Mouse (Mus musculus) cerebellum, adult 11 months (tissue): ENCODE data around the gene Smad3.

Experiments
- DNase-seq: peaks from one replicate; pipeline ENCODE4 v3.0.0; 2022

Smad3 gene

DNA sequence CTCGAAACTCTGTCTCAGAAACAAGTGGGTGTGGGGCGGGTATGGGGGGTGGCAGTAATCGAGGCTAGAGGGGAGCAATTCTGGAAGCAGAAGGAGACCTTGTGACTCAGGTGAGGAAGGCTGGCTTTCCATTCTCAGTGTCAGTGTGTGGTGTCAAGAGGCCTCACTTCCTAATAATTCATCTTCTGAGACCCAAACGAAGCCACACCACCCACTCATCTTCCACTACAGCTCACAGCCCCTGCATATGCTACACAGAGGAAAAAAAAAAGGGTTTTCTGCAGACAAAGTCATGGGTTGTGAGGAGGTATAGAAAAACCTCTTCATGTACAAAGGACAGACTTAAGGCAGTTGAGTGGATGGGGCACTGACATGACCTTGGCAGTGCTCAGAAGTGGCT, 39.6 kb downstream of the Smad3 start:
- DNase-seq = no peak

DNA sequence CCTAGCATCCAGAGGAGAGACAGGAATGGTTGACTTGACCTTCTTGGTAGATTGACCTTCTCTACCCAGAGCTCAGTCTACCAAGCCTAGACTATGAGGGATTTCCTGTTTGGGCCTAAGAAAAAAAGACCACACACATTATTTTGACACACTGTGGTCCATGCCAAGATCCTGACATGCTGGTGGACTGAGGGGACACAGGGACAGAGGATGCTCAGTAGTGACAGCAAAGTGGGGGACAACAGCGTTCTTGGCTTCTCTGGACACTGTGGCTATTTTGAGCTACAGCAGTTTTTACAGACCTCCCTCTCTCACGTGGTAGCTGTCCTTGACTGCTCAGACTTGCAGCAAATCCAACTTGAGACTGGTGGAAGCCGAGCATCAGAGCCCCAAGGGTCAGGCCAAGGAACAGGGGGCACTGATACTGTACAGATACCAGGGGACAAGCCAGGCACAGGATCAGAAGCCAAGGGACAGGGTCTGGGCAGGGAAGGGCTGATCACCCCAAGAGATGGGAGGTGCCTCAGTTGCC, 40.3 kb downstream of the Smad3 start:
- DNase-seq = no peak

- DNase-seq = no peak
These were observed 41.4 kb downstream of the Smad3 start for GRCm38 (mm10) chr9:63716150-63717138.

- no peak for DNase-seq
These were observed 43.2 kb downstream of the Smad3 start for GRCm38 (mm10) chr9:63714572-63714971.

DNA sequence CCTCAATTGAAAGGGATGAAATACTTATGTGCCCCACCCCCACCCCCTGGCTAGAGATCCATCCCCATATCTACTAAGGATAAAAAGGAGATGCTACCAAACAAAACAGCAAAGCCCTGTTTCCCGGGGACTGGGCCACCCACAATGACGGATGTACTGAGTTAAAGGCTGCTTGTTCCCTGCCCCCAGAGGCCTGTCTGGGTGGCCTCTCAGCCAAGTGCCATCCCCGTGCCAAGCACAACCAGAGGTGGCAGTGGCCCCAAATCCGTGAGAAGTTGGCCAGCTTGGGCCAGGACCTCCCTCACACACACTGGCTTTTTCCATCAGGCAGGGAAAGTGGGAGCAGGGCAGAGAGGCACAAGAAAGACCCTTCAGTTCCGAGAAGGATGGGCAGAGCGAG, 45.0 kb downstream of the Smad3 start:
- DNase-seq = no peak

GRCm38 (mm10) chr9:63711580-63712230, 46.1 kb downstream of the Smad3 start:
- DNase-seq = no peak

- DNase-seq = no peak
These were observed 47.9 kb downstream of the Smad3 start for GRCm38 (mm10) chr9:63709857-63710256.

DNA sequence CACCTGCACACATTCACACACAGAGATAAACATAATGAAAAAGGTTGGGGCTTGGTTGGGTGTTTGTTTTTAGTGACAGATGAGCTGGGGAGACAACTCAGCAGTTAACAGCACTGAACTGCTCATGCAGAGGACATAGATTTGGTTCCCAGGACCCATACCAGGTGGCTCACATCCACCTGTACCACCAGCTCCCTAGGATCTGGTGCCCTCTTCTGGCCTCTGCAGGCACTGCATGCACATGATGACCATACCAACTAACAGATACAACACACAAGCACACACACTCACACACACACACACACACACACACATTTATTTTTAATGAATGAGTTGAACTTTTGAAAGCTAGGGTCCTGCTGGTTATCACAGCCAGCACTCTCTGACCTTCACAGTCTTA, 48.5 kb downstream of the Smad3 start:
- no peak for DNase-seq

- DNase-seq = no peak
These were observed 49.8 kb downstream of the Smad3 start for GRCm38 (mm10) chr9:63707816-63708588.

DNA sequence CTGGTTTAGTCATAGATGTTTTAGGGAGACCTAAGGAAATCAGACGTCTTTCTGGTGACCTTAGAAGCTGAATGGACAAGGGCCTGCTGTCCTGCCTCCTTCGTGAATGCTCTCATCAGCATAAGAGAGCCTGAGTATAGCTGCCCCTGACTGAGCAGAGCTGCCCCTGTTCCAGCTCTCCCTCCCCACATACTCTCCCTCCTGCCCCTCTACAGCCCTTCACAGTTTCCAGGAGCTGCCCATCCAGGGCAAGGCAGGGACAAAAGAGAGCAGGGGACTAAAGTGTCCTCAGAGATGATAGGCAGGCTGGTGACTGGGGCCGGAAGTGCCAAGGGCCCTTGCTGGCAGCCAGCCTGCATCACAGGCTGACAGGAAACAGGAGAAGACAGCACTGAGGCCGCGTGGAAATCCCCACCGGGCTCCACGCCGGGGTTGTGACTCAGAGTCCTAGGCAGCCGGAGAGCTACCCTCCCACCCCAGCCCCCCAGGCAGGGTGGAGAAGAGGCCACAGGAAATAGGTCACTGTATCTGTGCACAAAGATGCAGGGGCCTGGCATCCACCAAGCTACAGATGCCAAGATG, 51.6 kb downstream of the Smad3 start:
- DNase-seq = peak; percentile 29

DNA sequence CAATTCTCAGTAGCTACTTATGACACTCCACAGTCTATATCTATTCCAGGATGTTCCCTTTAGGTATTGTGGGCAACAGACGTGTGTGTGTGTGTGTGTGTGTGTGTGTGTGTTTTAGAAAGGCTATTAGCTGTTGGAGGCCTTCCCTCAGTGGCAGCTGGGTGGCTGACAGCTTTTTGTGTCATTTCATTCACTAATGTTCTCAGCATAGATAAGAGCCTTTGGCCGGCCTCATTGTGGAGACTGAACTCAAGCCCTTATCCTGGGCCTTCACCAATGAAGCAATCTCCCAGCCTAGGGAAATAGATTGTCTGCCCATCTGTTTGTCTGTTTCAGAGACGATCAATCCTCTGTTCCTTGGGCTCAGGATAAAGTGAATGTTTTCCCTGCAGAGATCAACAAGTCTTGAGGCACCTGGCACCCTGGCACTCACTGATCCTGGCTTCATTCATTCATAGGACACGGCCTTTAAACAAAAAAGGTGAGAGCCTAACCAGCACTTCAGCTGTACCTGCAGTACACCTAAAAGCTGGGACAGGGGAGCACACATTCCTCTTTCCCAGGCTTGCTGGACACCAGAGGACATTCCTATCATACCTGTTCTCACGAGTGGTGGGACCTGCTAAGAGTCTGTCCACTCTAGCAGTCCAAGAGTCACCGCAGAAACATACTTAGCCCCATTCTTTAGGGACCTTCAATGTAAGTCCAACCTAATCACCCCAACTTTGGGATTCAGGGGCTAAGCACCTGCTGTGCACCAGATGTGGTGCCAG, 52.6 kb downstream of the Smad3 start:
- no peak for DNase-seq

- no peak for DNase-seq
These were observed 53.7 kb downstream of the Smad3 start for GRCm38 (mm10) chr9:63704131-63704530.

DNA sequence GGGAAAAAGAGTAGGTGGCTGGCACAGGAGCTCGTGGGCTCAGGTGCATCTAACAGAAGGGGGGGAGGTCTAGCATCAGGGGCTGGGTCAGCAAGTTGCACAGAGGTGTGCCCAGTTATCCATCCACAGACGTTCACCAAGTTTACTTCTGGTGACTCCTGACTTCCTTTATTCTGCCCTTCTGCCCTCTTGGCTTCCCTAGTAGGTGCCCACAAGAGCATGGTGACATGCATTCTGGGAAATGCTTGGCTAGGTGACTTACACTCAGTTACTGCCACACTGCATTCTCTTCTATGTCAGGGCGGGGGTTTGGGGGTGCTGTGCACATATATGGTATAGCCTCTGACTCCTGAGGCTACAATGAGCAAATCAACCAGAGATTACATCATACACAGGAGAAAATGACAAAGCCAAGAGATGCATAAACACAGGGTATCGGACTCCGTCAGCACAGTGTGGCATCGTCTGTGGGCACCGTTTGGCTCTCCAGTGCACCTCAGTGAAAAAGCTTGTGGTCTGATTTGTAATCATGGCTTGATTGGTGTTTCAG, 54.5 kb downstream of the Smad3 start:
- no peak for DNase-seq

DNA sequence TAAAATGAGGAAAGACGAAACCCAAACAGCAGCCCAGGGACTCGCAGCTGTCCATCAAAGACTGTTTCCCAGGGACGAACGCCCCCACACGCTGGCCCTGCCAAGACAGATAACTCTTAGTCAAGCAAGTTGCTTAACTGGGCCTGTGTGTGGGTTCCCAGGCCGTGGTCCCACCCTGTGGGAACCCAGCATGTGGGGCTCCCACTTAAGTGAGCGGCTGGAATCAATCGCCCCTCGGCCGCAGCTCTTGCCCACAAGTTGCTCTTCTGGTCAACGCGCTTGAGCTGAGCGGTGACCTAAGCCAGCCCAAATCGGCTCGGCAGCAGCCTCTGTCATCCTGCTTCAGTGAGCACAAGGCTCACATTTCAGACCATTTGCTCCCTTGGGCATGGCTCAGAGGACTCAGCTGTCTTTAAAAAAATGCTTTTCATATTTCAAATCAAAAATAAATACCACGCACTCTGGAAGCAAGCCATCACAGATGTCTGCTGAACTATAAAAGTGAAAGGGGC, 55.2 kb downstream of the Smad3 start:
- no peak for DNase-seq

DNA sequence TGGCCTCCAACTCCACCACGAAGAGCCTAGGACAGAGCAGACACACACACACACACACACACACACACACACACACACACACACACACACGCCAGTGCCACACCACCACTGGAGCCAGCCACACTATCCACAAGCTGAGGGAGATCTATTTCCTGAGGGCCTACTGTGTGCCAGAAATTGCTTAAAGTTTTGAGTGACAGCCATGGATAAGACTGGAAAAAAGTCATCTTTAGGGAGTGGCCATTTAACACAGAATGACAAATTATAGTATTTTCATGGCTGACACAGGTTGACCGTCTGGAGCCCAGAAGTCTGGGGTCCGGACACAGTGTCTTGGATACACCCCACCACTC, 55.9 kb downstream of the Smad3 start:
- DNase-seq = no peak

DNA sequence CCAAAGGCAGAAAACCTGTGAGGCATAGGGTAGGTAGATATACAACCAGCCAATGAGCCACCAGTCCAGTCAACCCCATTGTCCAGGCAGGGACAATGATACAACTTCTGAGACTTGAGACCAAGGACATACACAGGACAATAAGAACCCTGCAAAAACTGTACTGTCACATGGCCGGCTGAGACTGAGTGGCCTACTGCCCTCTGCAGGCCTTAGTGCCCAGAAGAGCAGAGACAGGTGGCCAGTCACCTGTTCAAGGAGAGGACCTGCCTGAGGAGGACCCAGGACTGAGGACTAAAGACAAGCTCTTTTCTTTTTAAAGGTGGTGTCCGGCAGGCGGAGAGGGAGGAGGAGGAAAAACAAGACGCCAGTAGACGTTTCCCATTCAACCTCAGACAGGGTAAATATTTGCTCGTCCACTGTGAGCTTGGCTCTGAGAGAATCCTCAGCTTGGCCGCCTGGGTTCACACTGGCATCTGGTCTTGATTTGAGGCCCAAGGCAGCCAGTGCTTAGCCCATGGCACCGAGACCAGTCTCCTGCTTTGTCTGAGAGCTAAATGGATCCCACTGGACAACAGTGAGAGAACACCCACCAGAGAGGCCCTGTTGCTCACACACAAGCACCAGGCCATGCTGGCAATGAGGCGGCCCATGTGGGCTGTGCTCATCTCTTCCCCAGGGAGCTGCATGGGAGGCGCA, 56.4 kb downstream of the Smad3 start:
- no peak for DNase-seq

GRCm38 (mm10) chr9:63699145-63699544, 58.6 kb downstream of the Smad3 start:
- DNase-seq = no peak

GRCm38 (mm10) chr9:63698320-63699045, 59.3 kb downstream of the Smad3 start:
- no peak for DNase-seq

GRCm38 (mm10) chr9:63697606-63698005, 60.2 kb downstream of the Smad3 start:
- DNase-seq = no peak

- no peak for DNase-seq
These were observed 61.2 kb downstream of the Smad3 start for GRCm38 (mm10) chr9:63696463-63697105.
